Mouse (Mus musculus): ENCODE results near the gene Prrc2b. TPM values are rescaled to one million over a fixed set of nuclear protein-coding genes. Genes with fewer than 3 reads are reported as not detected.

Gene Prrc2b
- polyA plus RNA-seq, 1 experiment from 2014 or later = 7.7 TPM

GRCm38 (mm10) chr2:32153041-32153790 is 2.3 kb downstream of the Prrc2b start:
- ATAC-seq (ENCODE audit: low read depth) = peak; percentile 49

GRCm38 (mm10) chr2:32153791-32154119 is 2.9 kb downstream of the Prrc2b start:
- Histone ChIP-seq H3K9me3 (replicated peaks) (no peaks in the 10 kb centered on the region), H3K27ac (peak overlapping the region; percentile 95), H3K4me1 (replicated peaks) (peaks cover 80% of the 10 kb centered on the region), H3K9ac (peak overlapping the region; percentile 98), H3K4me3 (replicated peaks) (peak overlapping the region; percentile 94), H3K27me3 (no peaks in the 10 kb centered on the region), H3K4me2 (peak overlapping the region; percentile 93), H3K36me3 (0 out of 2 replicates have a peak, but pooled peaks cover 3% of the 10 kb centered on the region)
- ATAC-seq (ENCODE audit: low read depth) (no peak), DNase-seq (no peak)
- 49% methylated on average over 4 of the region's 4 CpGs for WGBS (ENCODE audit: insufficient replicate concordance)

More at GRCm38 (mm10) chr2:32153041-32153790, 2.3 kb downstream of the Prrc2b start:
- Histone ChIP-seq H3K4me3 (replicated peaks) (peak overlapping the region; percentile 94), H3K27ac (peak overlapping the region; percentile 95), H3K4me2 (peak overlapping the region; percentile 93), H3K9ac (peak overlapping the region; percentile 98), H3K36me3 (0 out of 2 replicates have a peak, but pooled peaks cover 3% of the 10 kb centered on the region), H3K27me3 (no peaks in the 10 kb centered on the region), H3K9me3 (replicated peaks) (no peaks in the 10 kb centered on the region), H3K4me1 (replicated peaks) (peaks cover 75% of the 10 kb centered on the region)
- DNase-seq = no peak
- 22% methylated on average over 13 of the region's 13 CpGs for WGBS (ENCODE audit: insufficient replicate concordance)

GRCm38 (mm10) chr2:32154334-32154997 is 3.6 kb downstream of the Prrc2b start:
- no peaks in the 10 kb centered on the region for H3K27me3 ChIP-seq
- no peaks in the 10 kb centered on the region for H3K9me3 ChIP-seq (replicated peaks)
- H3K4me2 ChIP-seq = peak overlapping the region; percentile 93
- WGBS (ENCODE audit: insufficient replicate concordance) = 16% methylated on average over 9 of the region's 9 CpGs
- peak overlapping the region; percentile 94 for H3K4me3 ChIP-seq (replicated peaks)
- H3K27ac ChIP-seq = peak overlapping the region; percentile 95
- DNase-seq (no peak), ATAC-seq (ENCODE audit: low read depth) (no peak)
- H3K9ac ChIP-seq = peak overlapping the region; percentile 98
- 0 out of 2 replicates have a peak, but pooled peaks cover 3% of the 10 kb centered on the region for H3K36me3 ChIP-seq
- H3K4me1 ChIP-seq (replicated peaks) = peaks cover 86% of the 10 kb centered on the region

DNA sequence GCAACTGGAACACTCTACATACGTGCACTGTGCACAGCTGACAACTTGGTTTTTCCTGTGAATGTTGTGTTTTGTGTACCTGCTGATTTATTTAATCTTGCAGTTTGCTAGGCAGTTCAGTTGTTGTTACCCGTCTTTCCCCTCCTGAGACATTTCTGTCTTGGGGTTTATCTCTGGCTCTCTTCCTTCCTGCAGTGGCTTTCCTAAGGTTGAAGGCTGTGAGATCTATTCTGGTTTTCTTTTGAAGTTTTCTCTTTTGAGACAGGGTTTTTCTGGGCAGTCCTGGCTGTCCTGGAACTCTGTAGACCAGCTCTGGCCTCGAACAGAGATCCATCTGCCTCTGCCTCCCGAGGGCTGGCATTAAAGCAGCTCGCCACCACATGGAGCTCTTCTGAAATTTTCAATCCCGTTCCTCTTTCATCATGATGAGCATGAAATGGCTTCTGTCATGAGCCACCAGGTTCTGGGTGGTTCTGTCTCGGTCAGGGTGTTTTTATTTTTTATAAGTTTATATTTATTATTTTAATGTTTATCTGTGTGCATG is 4.2 kb downstream of the Prrc2b start:
- Histone ChIP-seq H3K27me3 (no peaks in the 10 kb centered on the region), H3K27ac (peak overlapping the region; percentile 95), H3K9me3 (replicated peaks) (no peaks in the 10 kb centered on the region), H3K4me2 (peak overlapping the region; percentile 93), H3K9ac (peak overlapping the region; percentile 98), H3K4me3 (replicated peaks) (no peak overlapping the region; the same call in 1 of the 2 replicates), H3K36me3 (0 out of 2 replicates have a peak, but pooled peaks cover 8% of the 10 kb centered on the region), H3K4me1 (replicated peaks) (peaks cover 89% of the 10 kb centered on the region)
- DNase-seq (no peak), ATAC-seq (ENCODE audit: low read depth) (no peak)
- 29% methylated on average over 7 of the region's 7 CpGs for whole genome bisulfite sequencing (ENCODE audit: insufficient replicate concordance)

GRCm38 (mm10) chr2:32155614-32156013 is 4.7 kb downstream of the Prrc2b start:
- Histone ChIP-seq H3K27me3 (no peaks in the 10 kb centered on the region), H3K4me3 (replicated peaks) (no peak overlapping the region), H3K4me1 (replicated peaks) (peaks cover 89% of the 10 kb centered on the region), H3K27ac (peak overlapping the region; percentile 95; the same call in 1 of the 2 replicates), H3K4me2 (peak overlapping the region; percentile 93), H3K9ac (peak overlapping the region; percentile 98; the same call in 1 of the 2 replicates), H3K9me3 (replicated peaks) (no peaks in the 10 kb centered on the region), H3K36me3 (peaks cover 12% of the 10 kb centered on the region; the same call in 1 of the 2 replicates)
- no peak for DNase-seq
- no peak for ATAC-seq (ENCODE audit: low read depth)
- WGBS (ENCODE audit: insufficient replicate concordance) = 55% methylated on average over 6 of the region's 6 CpGs

GRCm38 (mm10) chr2:32156645-32157044 is 5.8 kb downstream of the Prrc2b start:
- H3K4me1 ChIP-seq (replicated peaks) = peaks cover 90% of the 10 kb centered on the region
- no peaks in the 10 kb centered on the region for H3K9me3 ChIP-seq (replicated peaks)
- H3K4me2 ChIP-seq = peak overlapping the region; percentile 2; the same call in 1 of the 2 replicates
- peaks cover 13% of the 10 kb centered on the region; the same call in 1 of the 2 replicates for H3K36me3 ChIP-seq
- 74% methylated on average over 10 of the region's 10 CpGs for WGBS (ENCODE audit: insufficient replicate concordance)
- DNase-seq = no peak
- no peak overlapping the region for H3K4me3 ChIP-seq (replicated peaks)
- no peaks in the 10 kb centered on the region for H3K27me3 ChIP-seq
- no peak overlapping the region for H3K9ac ChIP-seq
- H3K27ac ChIP-seq = 0 out of 2 replicates have a peak overlapping the region, but pooled peaks have one; percentile 95
- ATAC-seq (ENCODE audit: low read depth) = no peak

DNA sequence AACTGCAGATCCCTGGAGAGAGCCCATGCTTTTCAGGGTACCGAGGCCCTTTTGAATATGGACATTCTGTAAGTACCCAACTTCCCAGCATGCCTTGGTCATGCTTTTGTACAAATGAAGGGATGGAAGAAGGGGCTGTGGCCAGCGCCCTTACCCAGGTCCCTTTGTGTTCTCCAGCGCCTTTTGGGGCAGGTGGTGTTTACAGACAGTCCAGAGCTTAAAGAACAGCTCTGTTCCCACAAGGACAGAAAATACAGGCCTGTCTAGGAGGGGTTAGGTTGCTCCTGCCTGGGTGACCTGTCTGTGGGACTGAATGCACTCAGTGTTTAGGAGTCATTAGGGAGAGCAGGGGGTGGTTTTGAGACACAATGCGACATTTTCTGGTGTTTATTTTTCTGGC is 6.4 kb downstream of the Prrc2b start:
- no peak for ATAC-seq (ENCODE audit: low read depth)
- H3K9ac ChIP-seq = no peak overlapping the region
- H3K4me3 ChIP-seq (replicated peaks) = no peak overlapping the region
- H3K27me3 ChIP-seq = no peaks in the 10 kb centered on the region
- H3K36me3 ChIP-seq = peaks cover 15% of the 10 kb centered on the region; the same call in 1 of the 2 replicates
- H3K4me2 ChIP-seq = no peak overlapping the region
- peaks cover 90% of the 10 kb centered on the region for H3K4me1 ChIP-seq (replicated peaks)
- peak overlapping the region; percentile 25; the same call in 1 of the 2 replicates for H3K27ac ChIP-seq
- H3K9me3 ChIP-seq (replicated peaks) = no peaks in the 10 kb centered on the region
- 64% methylated on average over 4 of the region's 4 CpGs for WGBS (ENCODE audit: insufficient replicate concordance)
- DNase-seq = no peak

DNA sequence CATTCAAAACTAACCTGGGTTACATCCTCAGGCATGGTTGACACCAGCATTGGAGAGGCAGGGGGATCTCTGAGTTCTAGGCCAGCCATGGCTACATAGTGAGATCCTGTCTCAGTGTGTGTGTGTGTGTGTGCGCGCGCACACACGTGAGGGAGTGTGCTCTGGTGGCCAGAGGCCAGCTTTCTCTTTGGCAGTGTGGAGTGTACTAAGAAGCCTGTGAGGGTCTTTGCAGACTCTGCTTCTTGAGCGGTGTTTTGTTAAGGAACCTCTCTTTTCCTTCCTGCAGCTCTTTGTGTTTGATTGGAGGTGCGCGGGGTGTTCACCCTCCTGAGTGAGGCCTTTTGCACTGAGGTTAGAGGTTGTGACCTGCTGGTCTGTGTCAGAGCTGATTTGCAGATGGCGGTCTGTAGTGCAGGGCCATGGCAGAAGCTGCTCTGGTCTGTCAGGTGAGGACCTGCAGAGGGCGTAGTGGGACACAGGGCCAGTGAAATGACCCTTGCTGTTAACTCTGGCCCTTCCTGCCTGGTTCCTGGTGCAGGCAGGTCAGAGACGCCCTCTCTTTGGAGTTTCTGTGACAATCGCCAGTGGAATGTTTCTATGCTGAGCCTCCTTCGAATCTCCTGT is 7.8 kb downstream of the Prrc2b start:
- H3K4me1 ChIP-seq (replicated peaks) = peaks cover 90% of the 10 kb centered on the region
- 74% methylated on average over 12 of the region's 12 CpGs for WGBS (ENCODE audit: insufficient replicate concordance)
- H3K9ac ChIP-seq = no peak overlapping the region
- H3K27me3 ChIP-seq = no peaks in the 10 kb centered on the region
- ATAC-seq (ENCODE audit: low read depth) (peak; percentile 43), DNase-seq (no peak)
- H3K4me2 ChIP-seq = no peak overlapping the region
- peaks cover 15% of the 10 kb centered on the region; the same call in 1 of the 2 replicates for H3K36me3 ChIP-seq
- no peak overlapping the region for H3K4me3 ChIP-seq (replicated peaks)
- H3K27ac ChIP-seq = peak overlapping the region; percentile 6; the same call in 1 of the 2 replicates
- H3K9me3 ChIP-seq (replicated peaks) = no peaks in the 10 kb centered on the region

DNA sequence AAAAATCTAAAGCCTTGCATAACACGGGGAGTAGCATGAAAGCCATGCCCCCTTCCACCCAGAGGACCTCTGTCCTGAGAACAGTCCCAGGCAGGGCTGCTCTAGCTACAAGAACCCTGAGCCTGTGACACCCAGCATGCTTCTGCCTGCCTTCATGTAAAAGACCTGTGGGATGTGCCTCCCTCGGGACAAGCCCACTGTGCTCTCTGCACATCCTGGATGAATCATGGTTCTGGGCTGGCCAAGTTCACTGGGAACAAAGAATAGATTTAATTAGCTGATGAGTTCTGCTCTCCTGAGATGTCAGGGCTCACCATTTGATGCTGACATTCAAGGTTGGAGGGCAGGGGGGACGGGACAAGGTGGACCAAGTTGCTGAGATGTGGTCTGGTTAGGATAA is 9.6 kb downstream of the Prrc2b start:
- Histone ChIP-seq H3K4me1 (replicated peaks) (peaks cover 90% of the 10 kb centered on the region), H3K36me3 (peaks cover 15% of the 10 kb centered on the region; the same call in 1 of the 2 replicates), H3K27me3 (no peaks in the 10 kb centered on the region), H3K4me3 (replicated peaks) (no peak overlapping the region), H3K9ac (no peak overlapping the region), H3K4me2 (no peak overlapping the region), H3K9me3 (replicated peaks) (no peaks in the 10 kb centered on the region), H3K27ac (no peak overlapping the region)
- DNase-seq (no peak), ATAC-seq (ENCODE audit: low read depth) (no peak)
- WGBS (ENCODE audit: insufficient replicate concordance) = 79% methylated on average over 3 of the region's 3 CpGs

GRCm38 (mm10) chr2:32160967-32161366 is 10.1 kb downstream of the Prrc2b start:
- no peak overlapping the region for H3K4me2 ChIP-seq
- 75% methylated on average over 5 of the region's 5 CpGs for WGBS (ENCODE audit: insufficient replicate concordance)
- H3K4me1 ChIP-seq (replicated peaks) = peaks cover 89% of the 10 kb centered on the region
- H3K27me3 ChIP-seq = no peaks in the 10 kb centered on the region
- peaks cover 15% of the 10 kb centered on the region; the same call in 1 of the 2 replicates for H3K36me3 ChIP-seq
- H3K27ac ChIP-seq = no peak overlapping the region
- no peak overlapping the region for H3K9ac ChIP-seq
- DNase-seq = no peak
- no peak overlapping the region for H3K4me3 ChIP-seq (replicated peaks)
- no peaks in the 10 kb centered on the region for H3K9me3 ChIP-seq (replicated peaks)
- no peak for ATAC-seq (ENCODE audit: low read depth)

GRCm38 (mm10) chr2:32162102-32162501 is 11.2 kb downstream of the Prrc2b start:
- DNase-seq (no peak), ATAC-seq (ENCODE audit: low read depth) (no peak)
- WGBS (ENCODE audit: insufficient replicate concordance) = 72% methylated on average over 8 of the region's 8 CpGs
- H3K9me3 ChIP-seq (replicated peaks) = no peaks in the 10 kb centered on the region
- H3K4me3 ChIP-seq (replicated peaks) = no peak overlapping the region
- no peak overlapping the region for H3K4me2 ChIP-seq
- no peaks in the 10 kb centered on the region for H3K27me3 ChIP-seq
- H3K27ac ChIP-seq = 0 out of 2 replicates have a peak overlapping the region, but pooled peaks have one; percentile 7
- peaks cover 12% of the 10 kb centered on the region; the same call in 1 of the 2 replicates for H3K36me3 ChIP-seq
- no peak overlapping the region for H3K9ac ChIP-seq
- H3K4me1 ChIP-seq (replicated peaks) = peaks cover 89% of the 10 kb centered on the region

Data from liver, embryonic 13.5 days (tissue).